Mouse (Mus musculus) cerebral cortex, adult 2 months (tissue): ENCODE results near the gene Higd2a.

Experiments
- WGBS: fragments of 180-500 bp; shearing (Covaris S2); methylation state at CpG from one replicate; pipeline ENCODE4 v1.1.7; 2018; 5-methylcytosine and 5-hydroxymethylcytosine counted together

Higd2a gene

DNA sequence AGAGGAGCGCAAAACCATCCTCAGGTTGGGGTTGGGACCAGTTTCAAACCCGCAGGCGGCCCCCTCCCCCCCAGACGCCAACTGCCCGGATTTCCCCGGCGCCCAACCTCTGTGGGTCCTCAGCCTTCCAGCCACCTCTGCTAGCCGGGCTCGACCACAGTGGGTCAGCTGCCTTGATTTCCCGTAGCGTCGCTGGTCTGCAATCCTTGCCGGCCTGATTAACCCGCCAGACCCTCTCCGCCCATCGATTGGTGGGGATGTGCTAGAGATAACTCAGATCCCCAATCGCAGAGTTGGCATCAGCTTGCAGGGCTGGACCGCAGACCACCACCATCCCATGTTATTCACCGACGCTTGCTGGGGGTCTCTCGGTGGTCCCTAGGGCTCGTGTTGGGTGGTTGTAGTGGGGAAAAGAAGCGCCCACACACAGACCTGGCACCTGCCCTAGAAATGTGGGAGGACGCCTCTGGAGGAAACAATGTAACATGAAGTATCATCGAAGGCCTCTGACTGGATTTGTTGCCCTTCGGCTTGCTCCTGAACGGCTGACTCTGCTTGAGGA lies 32.0 kb downstream of the Higd2a start:
- 1% methylated on average over 27 of the region's 27 CpGs for WGBS

DNA sequence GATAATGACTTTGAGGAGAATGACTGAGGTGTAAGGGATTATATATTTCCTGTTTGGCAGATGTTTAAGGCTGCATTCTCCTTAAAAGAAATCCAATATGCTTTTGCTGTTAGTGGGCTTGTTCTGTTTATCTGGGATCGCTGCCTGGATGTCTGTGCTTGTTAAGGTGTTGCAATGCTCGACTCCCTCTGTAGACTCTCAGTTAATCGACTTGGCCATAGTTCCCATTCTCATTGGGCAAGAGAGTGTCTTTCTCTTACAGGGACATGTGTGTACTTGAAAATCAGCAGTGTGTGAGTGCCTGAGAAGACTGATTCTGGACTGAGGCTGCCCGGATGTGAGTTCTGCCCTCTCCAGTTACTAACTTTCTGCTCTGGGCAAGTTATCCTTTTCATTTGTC lies 39.1 kb downstream of the Higd2a start:
- 66% methylated on average over 4 of the region's 4 CpGs for WGBS

DNA sequence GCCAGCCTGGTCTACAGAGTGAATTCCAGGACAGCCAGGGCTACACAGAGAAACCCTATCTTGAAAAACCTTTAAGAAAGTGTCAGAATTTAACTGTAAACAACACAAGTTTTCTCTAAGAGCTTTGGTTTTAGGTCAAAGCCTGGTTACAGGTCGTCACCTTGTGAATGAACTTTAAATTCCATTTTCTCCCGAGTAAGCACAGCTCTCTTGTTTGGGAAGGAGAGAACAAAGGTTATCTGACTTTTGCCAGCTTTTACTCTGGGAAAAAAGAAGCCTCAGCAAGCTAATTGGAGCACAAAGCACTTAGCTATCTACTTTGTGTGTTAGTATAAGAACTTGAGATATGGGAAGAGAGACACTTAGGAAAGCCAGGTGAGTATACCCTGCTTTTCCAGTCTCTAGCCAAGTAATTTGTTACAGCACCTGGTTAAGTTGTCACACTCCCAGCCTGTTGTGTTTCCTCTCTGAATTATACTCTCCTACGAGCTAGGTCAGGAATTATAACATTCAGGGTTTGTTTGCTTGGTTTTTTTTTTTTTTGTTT lies 42.8 kb downstream of the Higd2a start:
- WGBS, result 65% methylated on average over 3 of the region's 3 CpGs

DNA sequence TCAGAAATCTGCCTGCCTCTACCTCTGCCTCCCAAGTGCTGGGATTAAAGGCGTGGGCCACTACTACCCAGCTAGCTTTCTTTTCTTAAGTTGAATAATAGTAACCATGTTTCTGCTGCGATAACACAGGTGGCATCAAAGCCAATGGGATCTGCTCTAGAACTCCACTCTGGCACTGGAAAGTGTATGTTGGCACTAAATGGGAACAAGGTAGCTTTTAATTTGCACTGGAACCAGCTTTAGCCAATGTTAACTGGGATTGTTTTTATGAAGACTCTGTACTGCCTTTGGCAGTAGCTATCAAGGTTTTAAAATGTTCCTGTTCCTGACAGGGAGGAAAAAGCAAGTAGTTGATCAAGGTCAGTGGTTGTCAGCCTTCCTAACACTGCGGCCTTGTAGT lies 45.0 kb downstream of the Higd2a start:
- WGBS, result 93% methylated on average over 3 of the region's 3 CpGs
